Mouse (Mus musculus): Measurements from ENCODE around the gene Ascc2. TPM values are rescaled to one million over a fixed set of nuclear protein-coding genes. Genes with fewer than 3 reads are reported as not detected.
"Not testable (repeated sequence)": the region's sequence is repeated elsewhere in the genome, so short reads cannot be mapped to it uniquely, and the experiment has no call there.

Ascc2 gene
- polyA plus RNA-seq, 1 experiment from 2014 or later, result 18.4 TPM

DNA sequence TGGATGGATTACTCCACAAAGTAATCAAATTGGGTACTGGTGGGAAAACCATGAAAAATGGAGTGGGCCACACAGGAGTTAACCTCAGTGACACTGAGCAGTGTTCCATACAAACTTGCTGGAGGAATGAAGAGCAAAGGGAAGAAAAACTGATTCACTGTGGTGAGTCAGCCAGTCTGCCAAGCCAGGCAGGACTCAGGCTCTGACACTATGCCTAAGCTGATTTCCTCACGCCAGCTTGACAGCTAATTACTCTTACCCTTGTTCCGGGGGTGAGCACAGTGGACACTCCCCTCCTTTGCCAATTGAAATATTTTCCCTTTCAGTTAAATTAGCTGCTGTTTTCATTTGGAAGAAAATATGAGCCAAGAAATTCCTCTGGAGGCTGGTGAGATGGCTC, 4.1 kb upstream of the Ascc2 start:
- no peaks in the 10 kb centered on the region for H3K9me3 ChIP-seq (replicated peaks)
- peaks cover 8% of the 10 kb centered on the region for H3K27me3 ChIP-seq
- H3K27ac ChIP-seq (replicated peaks), result no peak overlapping the region
- H3K4me2 ChIP-seq, result no peak overlapping the region
- 49% methylated on average over 2 of the region's 2 CpGs for WGBS (ENCODE audit: insufficient replicate concordance)
- no peak overlapping the region for H3K4me3 ChIP-seq (replicated peaks)
- no peak for ATAC-seq (ENCODE audit: insufficient read depth)
- H3K36me3 ChIP-seq (replicated peaks), result no peaks in the 10 kb centered on the region
- peaks cover 37% of the 10 kb centered on the region for H3K4me1 ChIP-seq (replicated peaks)
- no peak overlapping the region for H3K9ac ChIP-seq

DNA sequence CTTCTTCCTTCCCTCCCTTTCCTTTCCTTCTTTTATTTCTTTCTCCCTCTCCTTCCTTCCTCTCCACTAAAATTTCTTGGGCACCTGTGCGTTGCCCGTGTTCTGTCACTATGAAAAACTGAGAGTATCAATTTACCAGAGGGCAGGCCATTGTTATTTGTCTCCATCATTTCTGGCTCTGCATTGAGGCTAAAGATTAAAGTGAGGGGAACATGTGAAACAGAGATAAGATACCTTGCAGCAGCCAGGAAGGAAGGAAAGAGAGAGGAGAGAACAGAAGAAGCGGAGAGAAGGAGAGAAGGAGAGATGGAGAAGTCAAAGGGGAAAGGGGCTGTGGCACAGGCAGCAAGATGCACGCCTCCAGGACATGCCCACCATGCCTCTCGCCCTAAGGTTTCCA, 3.2 kb upstream of the Ascc2 start:
- Histone ChIP-seq H3K27ac (replicated peaks) (no peak overlapping the region), H3K27me3 (peaks cover 8% of the 10 kb centered on the region), H3K36me3 (replicated peaks) (no peaks in the 10 kb centered on the region), H3K9me3 (replicated peaks) (no peaks in the 10 kb centered on the region), H3K4me3 (replicated peaks) (no peak overlapping the region), H3K9ac (no peak overlapping the region), H3K4me2 (no peak overlapping the region), H3K4me1 (replicated peaks) (peaks cover 46% of the 10 kb centered on the region)
- WGBS (ENCODE audit: insufficient replicate concordance), result 29% methylated on average over 5 of the region's 5 CpGs
- ATAC-seq (ENCODE audit: insufficient read depth), result no peak

DNA sequence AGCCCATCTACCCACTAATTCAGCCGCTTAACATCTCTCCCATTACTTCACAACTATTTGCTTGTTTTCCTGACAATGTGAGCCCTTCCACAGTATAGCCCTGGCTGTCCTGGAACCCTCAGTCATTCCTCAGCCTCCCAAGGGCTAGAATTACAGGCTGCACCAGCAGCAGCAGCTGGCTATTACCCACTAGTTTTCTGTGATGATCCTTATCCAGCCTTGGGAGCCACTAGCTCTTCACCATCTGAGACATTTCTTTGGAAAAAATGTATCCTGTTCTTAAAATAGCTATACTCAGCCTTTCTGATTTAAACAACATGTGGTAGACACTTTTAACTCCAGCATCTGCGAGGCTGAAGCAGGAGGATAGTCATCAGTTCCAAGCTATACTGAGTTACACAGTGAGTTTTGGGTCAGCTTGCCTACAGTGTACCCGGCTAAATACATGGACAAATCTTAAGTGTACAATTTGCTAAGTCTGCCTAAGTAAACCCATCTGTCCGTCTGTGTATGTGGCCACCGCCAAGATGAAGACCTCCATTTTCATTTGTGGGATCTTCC, 685 bp upstream of the Ascc2 start:
- Histone ChIP-seq H3K4me1 (replicated peaks) (peaks cover 48% of the 10 kb centered on the region), H3K4me2 (peak overlapping the region; percentile 78), H3K4me3 (replicated peaks) (peak overlapping the region; percentile 77), H3K9ac (no peak overlapping the region), H3K27me3 (no peaks in the 10 kb centered on the region), H3K9me3 (replicated peaks) (no peaks in the 10 kb centered on the region), H3K27ac (replicated peaks) (peak overlapping the region; percentile 91), H3K36me3 (replicated peaks) (peaks cover 15% of the 10 kb centered on the region; the same call in 1 of the 2 replicates)
- 0 out of 2 replicates have a peak, but pooled peaks have one; percentile 8 for ATAC-seq (ENCODE audit: insufficient read depth)
- 44% methylated on average over 5 of the region's 5 CpGs for WGBS (ENCODE audit: insufficient replicate concordance)

- Histone ChIP-seq H3K4me2 (peak overlapping the region; percentile 78), H3K4me3 (replicated peaks) (peak overlapping the region; percentile 77), H3K27me3 (no peaks in the 10 kb centered on the region), H3K36me3 (replicated peaks) (peaks cover 21% of the 10 kb centered on the region; the same call in 1 of the 2 replicates), H3K27ac (replicated peaks) (peak overlapping the region; percentile 91), H3K9ac (peak overlapping the region; percentile 72), H3K9me3 (replicated peaks) (no peaks in the 10 kb centered on the region), H3K4me1 (replicated peaks) (peaks cover 53% of the 10 kb centered on the region)
- 11% methylated on average over 7 of the region's 7 CpGs for WGBS (ENCODE audit: insufficient replicate concordance)
- peak; percentile 23 for ATAC-seq (ENCODE audit: insufficient read depth)
Observed at GRCm38 (mm10) chr11:4638261-4638660, 714 bp downstream of the Ascc2 start.

- H3K4me3 ChIP-seq (replicated peaks), result no peak overlapping the region
- H3K9me3 ChIP-seq (replicated peaks), result no peaks in the 10 kb centered on the region
- H3K36me3 ChIP-seq (replicated peaks), result peaks cover 26% of the 10 kb centered on the region
- no peak for ATAC-seq (ENCODE audit: insufficient read depth)
- H3K9ac ChIP-seq, result no peak overlapping the region
- no peak overlapping the region for H3K27ac ChIP-seq (replicated peaks)
- no peaks in the 10 kb centered on the region for H3K27me3 ChIP-seq
- peaks cover 43% of the 10 kb centered on the region for H3K4me1 ChIP-seq (replicated peaks)
- H3K4me2 ChIP-seq, result no peak overlapping the region
Observed at GRCm38 (mm10) chr11:4641185-4641584, 3.6 kb downstream of the Ascc2 start.

DNA sequence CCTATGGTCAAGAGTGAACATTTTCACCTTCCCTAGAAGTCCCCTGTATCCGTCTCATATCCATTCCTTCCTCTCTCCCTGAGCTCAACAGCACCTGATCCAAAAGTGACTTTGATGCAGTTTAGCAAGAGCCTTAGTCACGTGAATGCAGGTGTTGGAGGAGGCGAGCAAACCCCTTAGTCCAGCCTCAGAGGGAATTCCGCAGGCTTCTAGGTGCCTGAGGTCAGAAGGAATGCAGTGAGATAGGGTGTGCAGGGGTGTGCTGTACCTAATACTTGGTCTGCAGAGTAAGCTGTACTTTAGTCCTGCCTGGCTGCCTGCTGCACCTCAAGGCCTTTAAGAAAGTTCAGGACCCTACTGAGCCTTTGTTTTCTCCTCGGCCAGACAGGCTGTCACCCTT, 6.2 kb downstream of the Ascc2 start:
- peaks cover 51% of the 10 kb centered on the region for H3K36me3 ChIP-seq (replicated peaks)
- H3K9me3 ChIP-seq (replicated peaks), result no peaks in the 10 kb centered on the region
- no peak overlapping the region for H3K9ac ChIP-seq
- H3K4me3 ChIP-seq (replicated peaks), result no peak overlapping the region
- H3K4me2 ChIP-seq, result no peak overlapping the region
- no peak for ATAC-seq (ENCODE audit: insufficient read depth)
- H3K4me1 ChIP-seq (replicated peaks), result peaks cover 20% of the 10 kb centered on the region
- H3K27me3 ChIP-seq, result no peaks in the 10 kb centered on the region
- H3K27ac ChIP-seq (replicated peaks), result no peak overlapping the region
- WGBS (ENCODE audit: insufficient replicate concordance), result 73% methylated on average over 5 of the region's 5 CpGs

DNA sequence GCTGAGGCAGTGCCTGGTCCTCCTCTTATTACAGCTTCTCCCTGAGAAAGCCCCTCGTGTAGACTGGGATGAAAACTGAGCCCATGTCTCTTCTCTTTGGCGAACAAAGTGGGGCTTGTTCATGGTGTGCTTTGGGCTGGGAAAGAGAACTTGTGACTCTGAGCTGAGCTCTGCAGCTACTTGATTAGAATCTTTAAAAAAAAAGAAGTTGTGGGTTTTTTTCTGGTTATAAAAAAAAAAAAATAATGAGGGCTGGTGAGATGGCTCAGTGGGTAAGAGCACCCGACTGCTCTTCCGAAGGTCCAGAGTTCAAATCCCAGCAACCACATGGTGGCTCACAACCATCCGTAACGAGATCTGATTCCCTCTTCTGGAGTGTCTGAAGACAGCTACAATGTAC, 7.6 kb downstream of the Ascc2 start:
- H3K27me3 ChIP-seq; H3K4me2 ChIP-seq; ATAC-seq (ENCODE audit: insufficient read depth); H3K9ac ChIP-seq; H3K27ac ChIP-seq (replicated peaks); H3K9me3 ChIP-seq (replicated peaks); H3K4me3 ChIP-seq (replicated peaks); H3K4me1 ChIP-seq (replicated peaks): not testable (repeated sequence)
- 78% methylated on average over 6 of the region's 6 CpGs for WGBS (ENCODE audit: insufficient replicate concordance)
- H3K36me3 ChIP-seq (replicated peaks), result peaks cover 64% of the 10 kb centered on the region

- H3K4me1 ChIP-seq (replicated peaks), result 0 out of 2 replicates have a peak, but pooled peaks cover 5% of the 10 kb centered on the region
- 83% methylated on average over 9 of the region's 9 CpGs for WGBS (ENCODE audit: insufficient replicate concordance)
- no peaks in the 10 kb centered on the region for H3K9me3 ChIP-seq (replicated peaks)
- ATAC-seq (ENCODE audit: insufficient read depth), result no peak
- H3K36me3 ChIP-seq (replicated peaks), result peaks cover 61% of the 10 kb centered on the region
- no peak overlapping the region for H3K9ac ChIP-seq
- H3K27ac ChIP-seq (replicated peaks), result no peak overlapping the region
- H3K4me2 ChIP-seq, result no peak overlapping the region
- no peaks in the 10 kb centered on the region for H3K27me3 ChIP-seq
- no peak overlapping the region for H3K4me3 ChIP-seq (replicated peaks)
Observed at GRCm38 (mm10) chr11:4646409-4646808, 8.9 kb downstream of the Ascc2 start.

- peak; percentile 60; the same call in 1 of the 2 replicates for ATAC-seq (ENCODE audit: insufficient read depth)
- no peak overlapping the region for H3K4me3 ChIP-seq (replicated peaks)
Observed at GRCm38 (mm10) chr11:4659818-4660217, 22.3 kb downstream of the Ascc2 start.

DNA sequence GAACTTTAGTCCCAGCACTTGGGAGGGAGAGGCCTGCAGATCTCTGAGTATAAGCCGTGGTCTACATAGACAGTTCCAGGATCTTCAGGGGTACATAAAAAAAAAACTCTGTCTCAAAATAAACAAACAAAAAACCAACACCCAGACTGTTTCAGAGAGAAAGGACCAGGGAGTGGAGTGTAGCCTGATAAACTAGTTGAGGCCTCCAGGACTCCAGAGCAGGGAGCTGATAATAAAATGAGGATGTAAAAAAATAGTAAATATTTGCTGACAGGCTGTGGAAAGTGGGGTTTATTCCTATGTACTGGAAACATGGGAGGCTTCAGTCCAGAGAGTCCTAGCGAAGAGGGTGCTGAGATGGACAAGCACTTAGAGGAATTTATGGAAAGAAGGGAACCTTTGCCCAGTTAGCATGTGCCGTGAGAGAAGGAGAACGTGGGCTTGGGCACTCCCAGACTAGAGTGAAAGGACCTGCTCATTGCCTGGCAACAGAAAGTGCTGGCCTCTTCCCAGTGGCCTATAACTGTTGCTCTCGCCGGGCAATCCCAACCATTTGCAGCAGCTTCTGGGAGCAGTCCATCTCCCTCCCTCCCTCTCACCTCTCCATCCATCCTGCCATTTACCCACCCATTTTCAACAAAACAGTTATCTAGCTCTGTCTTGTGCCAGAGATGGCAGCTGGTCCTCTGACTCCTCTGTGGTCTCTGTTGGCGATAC, 22.9 kb downstream of the Ascc2 start:
- H3K4me3 ChIP-seq (replicated peaks), result no peak overlapping the region
- peak overlapping the region; percentile 77 for H3K27ac ChIP-seq (replicated peaks)

More at GRCm38 (mm10) chr11:4659818-4660217, 22.3 kb downstream of the Ascc2 start:
- H3K36me3 ChIP-seq (replicated peaks), result peaks cover 58% of the 10 kb centered on the region
- H3K9ac ChIP-seq, result 0 out of 2 replicates have a peak overlapping the region, but pooled peaks have one; percentile 6
- H3K4me1 ChIP-seq (replicated peaks), result peaks cover 32% of the 10 kb centered on the region
- peak overlapping the region; percentile 14 for H3K4me2 ChIP-seq
- H3K27ac ChIP-seq (replicated peaks), result peak overlapping the region; percentile 77
- no peaks in the 10 kb centered on the region for H3K9me3 ChIP-seq (replicated peaks)
- WGBS (ENCODE audit: insufficient replicate concordance), result 35% methylated on average over 1 of the region's 1 CpGs
- no peaks in the 10 kb centered on the region for H3K27me3 ChIP-seq

GRCm38 (mm10) chr11:4661324-4661723, 23.8 kb downstream of the Ascc2 start:
- Histone ChIP-seq H3K9ac (0 out of 2 replicates have a peak overlapping the region, but pooled peaks have one; percentile 6), H3K27me3 (no peaks in the 10 kb centered on the region), H3K4me2 (peak overlapping the region; percentile 52), H3K4me3 (replicated peaks) (no peak overlapping the region), H3K9me3 (replicated peaks) (no peaks in the 10 kb centered on the region), H3K4me1 (replicated peaks) (peaks cover 32% of the 10 kb centered on the region), H3K36me3 (replicated peaks) (peaks cover 47% of the 10 kb centered on the region), H3K27ac (replicated peaks) (peak overlapping the region; percentile 77)
- ATAC-seq (ENCODE audit: insufficient read depth), result peak; percentile 76
- WGBS (ENCODE audit: insufficient replicate concordance), result 58% methylated on average over 4 of the region's 4 CpGs

More for the DNA sequence above, 22.9 kb downstream of the Ascc2 start:
- H3K4me2 ChIP-seq, result peak overlapping the region; percentile 14
- H3K36me3 ChIP-seq (replicated peaks), result peaks cover 52% of the 10 kb centered on the region
- peak; percentile 70 for ATAC-seq (ENCODE audit: insufficient read depth)
- 0 out of 2 replicates have a peak overlapping the region, but pooled peaks have one; percentile 6 for H3K9ac ChIP-seq
- H3K4me1 ChIP-seq (replicated peaks), result peaks cover 32% of the 10 kb centered on the region
- H3K27me3 ChIP-seq, result no peaks in the 10 kb centered on the region
- 73% methylated on average over 7 of the region's 7 CpGs for WGBS (ENCODE audit: insufficient replicate concordance)
- H3K9me3 ChIP-seq (replicated peaks), result no peaks in the 10 kb centered on the region
